Mouse (Mus musculus): ENCODE data around the gene Zfp84.
A peak's percentile ranks its signal among the peaks of the same experiment; 100 is the strongest.
"Not testable (repeated sequence)": the region's sequence is repeated elsewhere in the genome, so short reads cannot be mapped to it uniquely, and the experiment has no call there.

Zfp84 gene

DNA sequence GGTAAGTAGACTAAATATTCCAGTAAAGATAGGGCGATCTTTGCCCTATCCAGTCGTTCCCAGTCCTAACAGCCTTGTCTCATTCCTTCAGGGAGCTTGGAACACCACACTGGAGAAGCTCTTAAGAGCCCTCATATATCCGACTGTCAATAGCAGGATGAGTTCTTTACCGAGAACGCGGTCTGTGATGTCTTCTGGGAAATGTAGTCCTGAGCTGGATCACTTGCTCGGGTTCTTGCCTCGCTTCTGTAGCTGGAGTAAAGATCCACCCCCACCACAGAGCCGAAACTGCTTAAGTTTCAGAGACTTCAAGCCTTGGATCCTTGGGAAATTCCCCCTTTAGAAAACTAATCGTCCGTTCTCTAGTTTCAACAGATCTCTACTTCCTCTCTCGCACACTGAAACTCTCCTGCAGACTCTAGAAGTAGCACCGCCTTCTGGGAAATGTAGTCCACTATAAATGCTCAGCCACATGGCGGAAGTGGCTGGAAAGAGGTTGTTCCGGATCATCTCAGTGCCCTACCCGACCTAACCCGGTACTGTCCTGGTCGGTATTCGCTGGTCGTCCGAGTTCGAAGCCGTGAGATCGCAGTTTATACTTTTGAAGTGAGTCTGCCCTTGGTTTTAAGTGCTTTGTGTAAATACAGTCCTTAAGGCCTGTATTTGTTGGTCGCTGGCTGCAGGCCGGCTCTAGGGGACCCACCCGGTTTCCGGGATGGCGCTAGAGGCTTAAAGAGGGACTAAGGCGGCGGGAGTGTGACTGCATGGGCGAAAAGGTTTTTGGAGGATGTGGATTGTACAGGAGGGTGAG, at the start of gene Zfp84:
Gene Zfp84, plus strand, starts transcription at position 463 of the 811 bp plus-strand sequence.
- peak; percentile 72 for DNase-seq (ENCODE audit: extremely low read depth, low read depth, low spot score)

DNA sequence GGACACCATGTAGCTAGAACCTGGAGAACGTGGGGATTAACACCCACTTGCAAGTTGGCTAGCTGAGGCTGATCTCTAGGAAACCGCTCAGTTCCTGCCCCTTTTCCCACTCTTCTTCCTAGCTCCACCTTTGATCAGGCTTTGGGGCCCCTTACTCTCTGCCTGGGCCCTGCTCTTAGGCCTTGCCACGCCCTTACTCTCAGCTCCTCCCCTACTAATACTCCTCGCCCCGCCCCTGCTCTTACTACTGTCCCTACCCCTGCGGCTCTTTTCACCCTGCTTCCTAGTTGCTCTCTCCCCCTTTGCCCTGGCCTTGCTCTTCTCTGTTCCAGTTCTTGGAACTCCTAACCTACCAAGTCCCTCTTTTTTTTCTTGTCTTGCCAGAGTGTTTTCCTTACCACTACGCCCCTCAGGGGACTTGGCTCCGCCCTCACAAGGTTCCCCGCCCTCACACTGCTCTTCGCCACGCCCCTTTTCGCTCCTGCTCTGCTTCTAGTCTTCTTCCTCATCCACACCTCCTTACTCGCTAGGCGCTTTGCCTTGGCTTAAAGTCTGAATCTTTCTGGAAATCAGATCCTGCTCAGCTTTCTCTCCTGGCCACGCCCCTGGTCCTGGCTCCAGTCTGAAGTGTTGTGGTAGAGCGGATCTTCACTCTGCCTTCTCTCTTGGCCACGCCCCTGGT, 42.8 kb upstream of the Zfp84 start:
- not testable (repeated sequence) for DNase-seq (ENCODE audit: extremely low read depth, low read depth, low spot score)

- DNase-seq (ENCODE audit: extremely low read depth, low read depth, low spot score): not testable (repeated sequence)
Measured at GRCm38 (mm10) chr7:29726860-29727259, 41.5 kb upstream of the Zfp84 start, which contains the start of gene Catsperg2. Gene Catsperg2, minus strand, starts transcription at chr7:29727032.

DNA sequence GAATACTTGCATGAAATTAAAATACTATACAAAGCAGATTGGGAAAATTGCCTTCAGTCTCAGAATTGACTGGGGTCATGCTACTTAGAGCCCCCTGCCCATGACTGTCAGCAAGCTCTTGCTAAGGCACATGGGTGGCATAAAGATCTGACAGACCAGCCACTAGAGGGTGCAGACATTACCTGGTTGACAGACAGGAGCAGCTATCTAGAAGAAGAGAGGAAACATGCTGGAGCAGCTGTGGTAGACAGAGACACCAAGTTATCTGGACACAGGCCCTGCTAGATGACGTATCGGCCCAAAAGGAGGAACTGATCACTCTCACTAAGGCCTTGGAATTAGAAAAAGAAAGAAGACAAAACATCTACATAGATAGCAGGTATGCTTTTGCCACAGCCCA, 40.3 kb upstream of the Zfp84 start:
- no peak for DNase-seq (ENCODE audit: extremely low read depth, low read depth, low spot score)

- DNase-seq (ENCODE audit: extremely low read depth, low read depth, low spot score): no peak
Measured at GRCm38 (mm10) chr7:29742258-29742657, 26.1 kb upstream of the Zfp84 start.

- DNase-seq (ENCODE audit: extremely low read depth, low read depth, low spot score): no peak
Measured at GRCm38 (mm10) chr7:29760476-29760875, 7.9 kb upstream of the Zfp84 start.

- DNase-seq (ENCODE audit: extremely low read depth, low read depth, low spot score): no peak
Measured at GRCm38 (mm10) chr7:29764702-29765101, 3.6 kb upstream of the Zfp84 start.

DNA sequence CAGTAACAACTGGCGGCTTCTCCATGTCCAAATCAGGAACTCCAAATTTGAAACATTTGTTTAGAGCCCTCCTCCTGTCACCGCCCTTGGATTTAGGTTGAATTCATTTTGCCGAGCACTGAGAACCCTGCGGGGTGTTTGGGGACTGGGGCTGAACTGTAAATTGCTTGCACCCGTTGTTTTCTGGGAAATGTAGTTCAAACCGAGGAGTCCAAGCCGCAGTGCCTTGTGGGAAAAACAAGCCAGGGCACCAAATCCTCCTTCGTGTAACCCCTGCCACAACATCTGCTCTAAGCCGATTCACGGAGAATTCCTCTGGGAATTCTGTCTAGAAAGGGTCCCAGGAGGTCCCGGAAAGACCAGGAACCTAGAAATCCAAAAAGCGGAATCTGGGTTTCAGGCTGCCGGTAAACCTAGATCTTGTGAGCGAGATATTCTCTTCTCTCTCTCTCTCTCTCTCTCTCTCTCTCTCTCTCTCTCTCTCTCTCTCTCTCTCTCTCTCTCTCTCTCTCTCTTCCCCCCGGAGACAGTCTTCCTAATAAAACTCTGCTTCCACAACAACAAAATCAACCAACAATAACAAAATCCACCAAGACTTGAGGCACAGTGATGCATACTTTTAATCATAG, 1.2 kb upstream of the Zfp84 start:
- peak; percentile 45 for DNase-seq (ENCODE audit: extremely low read depth, low read depth, low spot score)

- DNase-seq (ENCODE audit: extremely low read depth, low read depth, low spot score): no peak
Measured at GRCm38 (mm10) chr7:29768980-29769379, 628 bp downstream of the Zfp84 start.

- DNase-seq (ENCODE audit: extremely low read depth, low read depth, low spot score): no peak
Measured at GRCm38 (mm10) chr7:29773503-29773902, 5.2 kb downstream of the Zfp84 start.

DNA sequence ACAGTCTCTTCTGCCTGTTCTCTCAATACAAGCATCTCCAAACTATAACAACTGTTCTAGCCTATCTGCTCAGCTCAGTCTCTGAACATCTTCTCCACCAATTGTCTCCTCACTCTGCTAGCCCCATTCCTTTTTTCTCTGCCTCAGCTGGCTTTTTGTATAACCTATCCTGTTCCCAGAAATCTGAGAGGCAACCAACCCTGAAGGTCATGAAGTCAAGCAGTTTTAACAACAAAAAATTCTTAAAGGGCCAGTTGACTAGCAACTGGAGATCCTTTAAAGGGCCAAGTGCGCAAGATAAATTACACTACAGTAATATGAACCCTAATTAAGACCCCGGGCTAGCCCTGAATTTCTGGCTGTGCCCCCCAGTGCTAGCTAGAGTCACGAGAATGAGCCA, 6.0 kb downstream of the Zfp84 start:
- DNase-seq (ENCODE audit: extremely low read depth, low read depth, low spot score): no peak

- DNase-seq (ENCODE audit: extremely low read depth, low read depth, low spot score): no peak
Measured at GRCm38 (mm10) chr7:29776568-29776967, 8.2 kb downstream of the Zfp84 start.

DNA sequence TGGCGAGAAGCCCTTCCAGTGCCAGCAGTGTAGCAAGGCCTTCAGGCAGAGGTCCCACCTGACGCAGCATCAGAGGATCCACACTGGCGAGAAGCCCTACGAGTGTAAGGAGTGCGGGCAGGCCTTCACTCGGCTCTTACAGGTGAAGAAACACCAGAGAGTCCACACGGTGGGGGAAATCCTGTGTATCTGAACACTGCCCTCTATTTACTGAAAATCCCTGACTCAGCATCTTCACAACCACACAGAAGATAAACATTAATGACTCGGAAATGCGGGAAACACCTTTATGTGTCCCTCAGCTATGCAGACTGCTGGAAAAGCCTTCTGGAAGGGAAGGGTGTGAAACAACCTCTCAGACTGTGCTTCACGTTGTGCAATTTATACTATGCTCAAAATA, 9.0 kb downstream of the Zfp84 start:
- no peak for DNase-seq (ENCODE audit: extremely low read depth, low read depth, low spot score)

GRCm38 (mm10) chr7:29783871-29784551, 15.7 kb downstream of the Zfp84 start, which contains the start of gene Zfp30:
Gene Zfp30, plus strand, starts transcription at chr7:29783998.
- no peak for DNase-seq (ENCODE audit: extremely low read depth, low read depth, low spot score)

DNA sequence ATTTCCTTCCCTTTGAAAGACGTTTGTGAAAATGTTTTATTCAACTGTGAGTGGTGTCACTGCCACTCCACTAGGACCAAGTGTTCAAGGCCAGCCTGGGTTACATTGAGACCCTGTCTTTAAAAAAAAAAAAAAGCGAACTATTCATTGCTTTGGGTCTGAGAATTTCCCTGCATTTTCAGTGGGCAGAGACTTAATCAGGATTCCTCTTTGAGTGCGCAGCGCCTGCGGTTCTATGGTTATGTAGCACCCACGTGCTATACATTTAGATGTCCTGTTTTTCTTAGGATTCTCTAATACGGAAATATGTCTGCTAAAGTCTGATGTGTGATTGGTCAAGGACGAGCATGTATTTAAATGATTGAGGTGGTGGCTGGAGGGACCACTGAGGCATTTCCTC, 16.7 kb downstream of the Zfp84 start:
- DNase-seq (ENCODE audit: extremely low read depth, low read depth, low spot score): no peak

DNA sequence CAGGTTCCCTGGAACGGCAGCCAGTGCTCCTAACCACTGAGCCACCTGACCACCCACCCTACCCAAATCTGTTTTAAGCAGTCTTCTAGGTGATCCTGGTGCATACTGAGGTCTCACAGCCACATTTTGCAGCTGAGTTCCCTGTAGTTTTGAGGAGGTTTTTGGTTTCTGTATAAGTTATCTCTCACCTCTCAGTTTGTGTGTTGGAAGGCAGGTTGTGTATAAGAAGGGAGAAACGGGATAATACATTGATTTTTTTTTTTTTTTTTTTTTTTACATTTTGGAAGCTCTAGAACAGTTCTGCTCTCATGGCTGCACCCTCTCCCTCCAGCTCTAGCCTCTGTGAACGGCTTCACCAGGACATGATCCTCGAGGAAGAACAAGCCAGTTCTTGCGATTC, 17.5 kb downstream of the Zfp84 start:
- no peak for DNase-seq (ENCODE audit: extremely low read depth, low read depth, low spot score)

DNA sequence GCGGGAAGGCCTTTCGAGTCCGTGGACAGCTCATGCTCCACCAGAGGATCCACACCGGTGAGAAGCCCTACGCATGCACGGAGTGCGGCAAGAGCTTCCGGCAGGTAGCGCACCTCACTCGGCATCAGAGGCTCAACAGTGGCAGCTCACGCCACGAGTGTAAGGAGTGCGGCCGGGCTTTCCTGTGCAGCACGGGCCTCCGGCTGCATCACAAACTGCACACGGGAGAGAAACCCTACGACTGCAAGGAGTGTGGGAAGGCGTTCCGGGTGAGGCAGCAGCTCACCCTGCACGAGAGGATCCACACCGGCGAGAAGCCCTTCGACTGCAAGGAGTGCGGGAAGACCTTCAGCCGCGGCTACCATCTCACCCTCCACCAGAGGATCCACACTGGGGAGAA, 24.6 kb downstream of the Zfp84 start:
- no peak for DNase-seq (ENCODE audit: extremely low read depth, low read depth, low spot score)

DNA sequence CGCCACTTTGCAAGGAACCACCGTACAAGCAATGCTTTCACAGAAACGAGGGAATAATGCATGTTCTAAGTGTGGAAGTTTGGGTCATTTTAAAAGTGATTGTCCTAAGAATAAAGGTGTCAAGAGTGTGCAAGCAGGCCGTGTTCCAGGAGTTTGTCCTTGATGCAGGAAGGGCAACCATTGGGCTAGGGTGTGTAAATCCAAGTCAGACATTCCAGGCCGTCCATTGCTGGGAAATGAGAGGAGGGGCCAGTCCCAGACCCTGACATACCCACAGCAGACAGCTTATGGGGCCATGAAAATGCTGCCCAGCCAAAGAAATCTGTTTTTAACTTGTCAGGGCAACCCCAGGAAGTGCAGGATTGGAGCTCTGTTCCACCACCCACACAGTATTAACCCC, 38.7 kb downstream of the Zfp84 start:
- DNase-seq (ENCODE audit: extremely low read depth, low read depth, low spot score): no peak

DNA sequence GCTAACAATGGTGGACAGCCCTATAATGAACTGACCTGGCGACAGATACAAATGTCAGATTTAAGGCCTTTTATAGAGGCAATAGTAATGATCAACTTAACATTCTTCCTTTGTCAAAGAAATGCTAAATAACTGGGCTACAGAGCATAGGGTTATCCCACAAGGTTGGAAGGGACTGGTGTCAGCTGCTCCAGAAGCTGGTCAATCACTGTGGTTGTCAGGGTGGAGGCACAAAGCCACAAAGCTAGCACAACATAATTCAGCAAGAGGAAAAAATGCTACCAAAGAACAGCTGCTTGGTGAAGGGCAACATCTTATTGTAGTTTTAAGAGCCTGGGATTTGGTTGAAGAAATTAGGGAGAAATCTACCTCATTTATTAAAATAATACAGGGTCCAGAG, 43.9 kb downstream of the Zfp84 start:
- no peak for DNase-seq (ENCODE audit: extremely low read depth, low read depth, low spot score)

GRCm38 (mm10) chr7:29814381-29814780, 46.0 kb downstream of the Zfp84 start:
- no peak for DNase-seq (ENCODE audit: extremely low read depth, low read depth, low spot score)

DNA sequence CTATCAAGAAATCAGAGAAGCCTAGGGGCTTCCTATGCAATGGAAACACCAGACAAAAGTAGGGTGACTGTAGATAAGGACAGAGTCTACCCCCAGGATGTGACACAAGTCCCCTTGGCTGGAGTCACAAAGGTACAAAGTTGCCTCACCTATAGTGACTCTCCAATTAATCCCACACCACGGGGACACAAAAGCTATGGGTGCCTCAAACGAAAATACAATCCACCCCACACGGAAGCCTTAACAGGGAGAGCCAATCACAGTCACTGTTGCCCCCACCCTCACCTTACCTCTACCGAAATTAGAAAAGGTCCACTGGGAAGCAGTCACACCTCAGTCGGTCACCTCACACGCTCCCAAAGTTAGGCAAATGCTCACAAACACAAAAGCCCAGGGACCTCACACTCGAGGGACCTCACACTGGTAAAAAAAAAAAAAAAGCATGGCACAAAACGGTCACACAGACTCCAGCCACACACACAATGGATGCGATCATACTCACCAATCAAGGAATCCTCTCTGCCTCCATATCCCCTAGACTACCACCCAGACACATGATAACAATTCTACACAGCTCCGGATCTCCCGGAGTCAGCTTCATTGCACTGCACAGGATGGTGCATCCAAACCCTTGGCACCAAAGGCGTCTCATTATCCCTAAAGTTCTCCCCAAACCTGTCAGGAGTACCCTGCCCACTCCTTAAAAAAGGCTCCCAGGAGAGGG, 46.9 kb downstream of the Zfp84 start:
- DNase-seq (ENCODE audit: extremely low read depth, low read depth, low spot score): no peak

All from fat pad, adult 2 months (tissue).